Mouse (Mus musculus) gastrocnemius, postnatal 14 days (tissue): Measurements from ENCODE around the gene Cuedc2. TPM values are rescaled to one million over a fixed set of nuclear protein-coding genes. Genes with fewer than 3 reads are reported as not detected.

ENCODE experiments used
- DNase-seq: peaks from one replicate; pipeline ENCODE4 v3.0.0; 2021; ENCODE audit warnings: mixed read lengths
- intact Hi-C: fragments of 180-260 bp; cut with DNase I; formaldehyde crosslinking; loops from one replicate; pipeline ENCODE4 v1.15.1; 2025; ENCODE audit warnings: low total_unique reads
- total RNA-seq, 2 experiments: library from RNA; stranded (reverse); gene quantifications; 2 replicates each; pipeline ENCODE4 v1.2.3; 2021

Cuedc2 gene
- total RNA-seq, 2 experiments from 2014 or later: 68.7 to 79.0 TPM

- intact Hi-C loops: no loop called here
Observed at GRCm38 (mm10) chr19:46347146-46347545, 8.6 kb upstream of the Cuedc2 start.

DNA sequence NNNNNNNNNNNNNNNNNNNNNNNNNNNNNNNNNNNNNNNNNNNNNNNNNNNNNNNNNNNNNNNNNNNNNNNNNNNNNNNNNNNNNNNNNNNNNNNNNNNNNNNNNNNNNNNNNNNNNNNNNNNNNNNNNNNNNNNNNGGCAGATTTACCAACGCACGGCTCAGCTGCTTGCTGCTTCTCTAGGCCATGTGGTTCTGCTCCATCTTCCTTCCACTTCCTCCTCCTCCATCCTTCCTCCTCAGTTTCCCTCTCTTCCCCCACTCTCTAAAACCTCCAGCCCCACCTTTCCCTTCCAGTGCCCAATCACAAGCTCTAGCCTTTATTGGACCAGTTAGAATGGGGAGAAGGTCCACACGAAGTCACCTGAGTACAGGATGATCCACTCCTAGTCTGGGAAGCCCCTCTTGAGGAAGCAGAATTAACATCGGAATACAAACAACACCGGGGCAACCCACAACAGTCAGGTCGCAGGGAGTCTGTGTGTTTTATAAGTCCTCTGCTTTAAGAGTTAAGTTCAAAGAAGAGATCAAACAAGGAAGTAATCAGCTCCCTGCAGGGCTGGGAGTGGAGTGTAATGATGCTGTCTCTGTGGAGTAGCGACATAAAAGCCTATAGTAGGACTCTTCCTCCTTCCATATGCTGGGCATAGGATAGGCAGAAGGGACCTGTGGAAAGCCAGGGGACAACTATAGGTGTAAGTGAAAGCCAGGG is 6.4 kb upstream of the Cuedc2 start:
- DNase-seq: no peak
- intact Hi-C loops: no loop called here

More at GRCm38 (mm10) chr19:46347146-46347545, 8.6 kb upstream of the Cuedc2 start:
- no peak for DNase-seq

DNA sequence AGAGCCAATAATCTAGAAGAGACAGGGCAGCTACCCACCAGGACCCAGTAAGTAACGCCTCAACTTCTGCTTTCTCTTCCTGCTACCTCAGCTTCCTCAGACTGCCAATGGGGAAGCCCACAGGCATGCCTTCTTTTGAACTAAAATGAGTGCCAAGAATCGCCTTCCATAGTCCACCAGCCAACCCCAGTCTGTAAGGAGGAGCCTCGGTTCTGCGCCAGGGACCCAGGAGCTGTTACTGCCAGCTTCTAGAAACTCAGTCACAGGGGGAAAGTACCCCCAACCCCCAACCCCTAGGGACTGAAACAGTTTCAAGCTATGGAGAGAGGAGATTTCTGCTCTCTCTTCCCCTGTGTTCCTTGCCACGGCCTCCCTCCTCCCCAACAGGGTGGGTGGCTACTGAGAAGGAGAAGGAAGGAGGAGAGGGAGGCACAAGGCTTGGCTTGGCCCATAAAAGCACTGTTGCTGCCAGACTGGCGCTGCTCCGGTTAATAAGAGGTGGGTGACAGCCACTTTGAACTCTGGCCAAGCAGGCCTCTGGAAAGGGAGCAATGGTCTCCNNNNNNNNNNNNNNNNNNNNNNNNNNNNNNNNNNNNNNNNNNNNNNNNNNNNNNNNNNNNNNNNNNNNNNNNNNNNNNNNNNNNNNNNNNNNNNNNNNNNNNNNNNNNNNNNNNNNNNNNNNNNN is 927 bp upstream of the Cuedc2 start:
- intact Hi-C loops: loop anchor here (10.0 kb wide), 1 partner anchor 105 kb away; no protein-coding TSS in a partner anchor
- DNase-seq: no peak

DNA sequence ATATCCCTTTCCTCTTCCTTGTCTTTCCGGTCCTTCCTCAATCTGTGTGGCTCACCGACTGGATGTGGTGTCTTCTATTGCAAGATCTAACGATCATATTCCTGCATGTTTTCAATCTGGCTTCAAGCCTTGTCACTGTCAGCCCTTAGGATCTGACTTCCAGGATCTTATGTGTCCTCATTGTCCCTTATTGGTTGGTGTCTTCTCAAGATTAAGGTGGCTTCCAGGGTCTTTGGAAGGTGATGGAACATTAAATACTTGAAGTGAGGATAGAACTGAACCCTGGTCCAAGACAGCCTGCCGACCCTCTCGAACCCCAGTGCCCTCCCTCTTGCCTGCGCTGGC is 412 bp upstream of the Cuedc2 start:
- no peak for DNase-seq
- intact Hi-C loops: loop anchor here (10.0 kb wide), 1 partner anchor 106 kb away; no protein-coding TSS in a partner anchor

GRCm38 (mm10) chr19:46337719-46338330 is 677 bp downstream of the Cuedc2 start:
- no peak for DNase-seq
- intact Hi-C loops: loop anchor here (10.0 kb wide), 1 partner anchor 107 kb away; no protein-coding TSS in a partner anchor

DNA sequence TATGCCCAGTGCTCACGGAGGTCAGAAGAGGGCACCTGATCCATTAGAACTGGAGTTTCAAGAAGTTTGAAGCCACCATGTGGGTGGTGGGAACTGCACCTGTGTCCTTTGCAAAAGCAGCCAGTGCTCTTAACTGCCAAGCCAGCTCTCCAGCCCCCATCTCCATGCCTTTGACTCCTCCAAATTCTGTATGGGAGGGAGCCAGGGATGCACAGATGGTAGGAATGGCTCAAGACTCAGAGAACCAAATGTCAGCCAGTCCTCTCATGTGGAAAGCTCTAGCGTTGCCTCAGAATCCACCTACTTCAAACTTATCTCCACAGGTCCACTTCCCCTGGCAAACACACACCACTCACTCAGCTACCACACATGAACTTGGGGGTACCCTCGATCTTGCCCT is 4.6 kb downstream of the Cuedc2 start:
- intact Hi-C loops: loop anchor here (10.0 kb wide), 1 partner anchor 111 kb away; no protein-coding TSS in a partner anchor

GRCm38 (mm10) chr19:46332721-46333339 is 5.7 kb downstream of the Cuedc2 start:
- DNase-seq: no peak
- intact Hi-C loops: loop anchor here (10.0 kb wide), 1 partner anchor 112 kb away; no protein-coding TSS in a partner anchor

More for the DNA sequence above, 4.6 kb downstream of the Cuedc2 start:
- DNase-seq: no peak

DNA sequence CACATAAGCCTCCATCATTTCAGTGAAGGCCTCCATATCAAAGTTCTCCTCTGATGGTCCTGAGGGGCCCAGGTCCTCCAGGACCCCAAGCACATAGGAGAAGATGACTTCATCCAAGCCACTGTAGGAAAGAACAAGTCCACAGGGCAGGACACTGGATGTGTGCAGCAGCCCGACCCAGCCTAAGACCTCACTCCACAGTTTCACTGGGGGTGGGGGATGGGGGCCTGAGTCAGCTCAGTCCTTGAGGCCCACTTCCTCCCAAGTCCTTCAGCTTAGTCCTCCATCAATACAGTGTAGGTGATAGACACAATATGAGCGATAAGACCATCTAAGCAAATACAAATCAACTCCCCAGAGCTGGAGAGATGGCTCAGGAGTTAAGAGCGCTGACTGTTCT is 6.6 kb downstream of the Cuedc2 start:
- intact Hi-C loops: loop anchor here (10.0 kb wide), 1 partner anchor 113 kb away; no protein-coding TSS in a partner anchor
- no peak for DNase-seq

- DNase-seq: no peak
- intact Hi-C loops: loop anchor here (10.0 kb wide), 1 partner anchor 113 kb away; no protein-coding TSS in a partner anchor
Observed at GRCm38 (mm10) chr19:46331326-46331725, 7.2 kb downstream of the Cuedc2 start.

DNA sequence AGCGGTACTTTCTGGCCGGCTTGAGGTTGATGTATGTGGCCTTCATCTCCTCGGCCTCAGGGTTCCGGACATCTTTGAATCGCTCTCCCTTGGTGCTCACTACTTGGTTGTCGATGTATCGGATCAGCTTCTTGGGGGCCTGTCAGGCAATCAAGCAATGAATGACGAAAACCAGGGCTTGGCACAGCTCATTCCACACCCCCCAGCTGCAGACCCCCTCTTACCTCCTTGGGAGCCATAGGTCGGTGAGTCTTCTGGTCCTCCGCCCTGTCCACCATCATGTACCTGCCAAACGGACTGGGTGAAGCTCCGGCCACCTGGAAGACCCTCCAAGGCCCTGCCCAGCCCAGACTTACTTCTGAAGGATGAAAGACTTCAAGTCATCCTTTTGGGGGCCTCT is 7.8 kb downstream of the Cuedc2 start:
- no peak for DNase-seq
- intact Hi-C loops: loop anchor here (10.0 kb wide), 1 partner anchor 114 kb away; no protein-coding TSS in a partner anchor

- intact Hi-C loops: loop anchor here (10.0 kb wide), 1 partner anchor 115 kb away; no protein-coding TSS in a partner anchor
Observed at GRCm38 (mm10) chr19:46329951-46330350, 8.6 kb downstream of the Cuedc2 start.

DNA sequence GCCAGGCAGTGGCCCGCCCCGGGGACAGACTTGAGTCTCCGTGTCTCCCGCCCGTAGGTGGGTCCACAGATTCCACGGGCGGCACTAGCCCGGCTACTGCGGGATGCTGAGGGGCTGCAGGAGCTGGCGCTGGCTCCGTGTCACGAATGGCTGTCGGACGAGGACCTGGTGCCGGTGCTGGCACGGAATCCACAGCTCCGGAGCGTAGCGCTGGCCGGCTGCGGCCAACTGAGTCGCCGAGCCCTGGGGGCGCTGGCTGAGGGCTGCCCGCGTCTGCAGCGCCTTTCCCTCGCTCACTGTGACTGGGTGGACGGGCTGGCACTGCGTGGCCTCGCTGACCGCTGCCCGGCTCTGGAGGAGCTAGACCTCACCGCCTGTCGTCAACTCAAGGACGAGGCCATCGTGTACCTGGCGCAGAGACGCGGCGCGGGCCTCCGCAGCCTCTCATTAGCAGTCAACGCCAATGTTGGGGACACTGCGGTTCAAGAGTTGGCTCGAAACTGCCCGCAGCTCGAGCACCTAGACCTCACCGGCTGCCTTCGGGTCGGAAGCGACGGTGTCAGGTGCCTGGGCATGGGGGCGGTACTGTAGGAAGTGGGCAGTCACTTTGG is 9.4 kb downstream of the Cuedc2 start:
- intact Hi-C loops: no loop called here
- DNase-seq: no peak

More at GRCm38 (mm10) chr19:46329951-46330350, 8.6 kb downstream of the Cuedc2 start:
- DNase-seq: peak; percentile 85

DNA sequence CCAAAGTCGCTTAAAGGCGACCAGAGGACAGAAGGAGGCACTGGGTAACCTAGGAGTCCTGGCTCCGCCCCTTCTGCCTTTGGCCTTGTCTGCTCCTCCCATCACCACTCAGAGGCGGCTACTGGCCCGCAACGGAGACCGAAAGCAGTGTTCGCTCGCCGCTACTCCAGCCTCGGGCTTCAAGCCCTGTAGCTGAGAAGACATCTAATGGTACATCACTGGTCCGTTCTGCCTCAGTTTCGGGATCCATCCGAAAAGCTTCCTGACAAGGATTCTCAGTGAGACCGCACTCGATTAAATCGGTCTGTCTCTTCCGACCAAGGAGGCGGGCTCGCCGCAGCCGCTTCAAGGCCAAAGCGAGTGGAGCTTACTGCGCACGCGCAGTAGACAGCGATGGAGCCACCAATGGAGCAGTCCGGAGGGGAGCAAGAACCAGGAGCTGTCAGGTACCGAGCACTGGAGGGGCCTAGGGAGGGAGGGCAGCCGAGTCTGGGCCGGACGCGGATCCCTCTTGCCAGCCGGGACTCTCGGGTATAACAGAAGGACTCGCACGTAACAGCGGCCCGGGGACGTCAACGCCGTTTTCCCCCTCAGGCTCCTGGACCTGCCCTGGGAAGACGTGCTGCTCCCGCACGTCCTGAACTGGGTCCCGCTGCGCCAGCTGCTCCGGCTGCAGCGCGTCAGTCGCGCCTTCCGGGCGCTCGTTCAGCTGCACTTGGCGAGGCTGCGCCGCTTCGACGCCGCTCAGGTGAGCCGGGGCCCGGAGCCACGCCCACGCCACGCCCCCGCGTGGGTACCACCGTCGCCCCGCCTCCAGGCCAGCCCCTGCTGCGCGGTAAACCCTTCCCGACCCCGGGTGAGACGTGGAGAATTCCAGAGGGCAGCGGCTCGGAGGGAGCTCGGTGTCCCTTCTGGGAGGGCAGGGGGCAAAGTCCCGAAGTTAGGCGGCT is 10.1 kb downstream of the Cuedc2 start, which contains the start of gene Fbxl15:
Gene Fbxl15 (plus strand): TSS at position 104 of the 950 bp plus-strand sequence.
- peak; percentile 94 for DNase-seq
- intact Hi-C loops: no loop called here

DNA sequence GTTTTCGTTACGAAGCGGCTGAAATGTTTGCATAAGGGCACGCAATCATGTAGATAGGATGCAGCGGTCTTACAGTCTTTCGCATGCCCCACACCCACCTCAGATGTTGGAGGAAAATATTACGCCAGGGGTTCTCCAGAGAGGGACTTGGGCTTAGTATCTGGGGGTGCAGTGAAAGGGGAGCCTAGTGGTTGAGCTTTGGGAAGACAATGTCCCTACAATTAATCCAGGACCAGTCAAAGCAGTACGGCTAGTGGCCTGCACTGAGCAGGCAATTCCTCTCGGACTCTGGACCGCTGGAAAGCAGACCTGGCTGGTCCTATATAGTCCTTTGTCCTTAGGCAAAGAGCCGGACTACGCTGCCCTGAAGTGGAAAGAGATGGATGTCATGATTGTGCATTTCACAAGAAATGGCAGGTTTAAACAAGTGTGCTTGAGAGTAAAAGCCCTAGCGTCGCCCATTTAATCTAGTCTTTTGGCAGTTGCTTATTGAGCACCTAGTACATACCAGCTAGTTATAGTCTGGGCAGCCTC is 10.9 kb downstream of the Cuedc2 start:
- intact Hi-C loops: no loop called here
- DNase-seq: no peak

DNA sequence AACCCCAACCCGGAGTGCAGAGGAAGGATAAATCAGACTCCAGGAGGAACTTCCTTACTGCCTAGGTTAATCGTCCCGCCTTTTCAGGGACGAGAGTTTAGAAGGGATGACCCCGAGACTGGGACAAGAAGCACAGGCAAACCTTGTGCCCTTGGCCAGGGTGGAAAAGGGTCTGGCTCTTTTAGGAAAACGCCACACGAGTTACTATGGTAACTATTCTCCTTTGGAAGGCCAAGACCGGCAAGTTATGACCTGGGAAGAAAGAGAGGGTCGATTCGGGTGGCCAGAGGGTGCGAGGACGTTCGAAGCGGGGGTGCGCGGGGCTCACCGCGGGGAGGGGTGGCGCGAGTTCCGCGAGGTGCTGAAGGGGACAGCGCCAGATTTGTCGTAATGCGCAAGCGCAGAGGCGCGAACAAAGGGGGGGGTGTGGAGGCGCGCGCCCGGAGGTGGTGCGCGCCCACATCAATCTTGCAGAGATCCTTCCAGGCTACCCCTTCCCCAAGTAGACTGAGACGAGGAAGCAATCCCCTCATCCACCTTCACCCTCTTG is 11.7 kb downstream of the Cuedc2 start, which contains the start of gene Psd:
Gene Psd (minus strand): TSS at position 401 of the 550 bp plus-strand sequence.
- peak; percentile 43 for DNase-seq
- intact Hi-C loops: no loop called here

GRCm38 (mm10) chr19:46326019-46326755 is 12.3 kb downstream of the Cuedc2 start:
- intact Hi-C loops: no loop called here

DNA sequence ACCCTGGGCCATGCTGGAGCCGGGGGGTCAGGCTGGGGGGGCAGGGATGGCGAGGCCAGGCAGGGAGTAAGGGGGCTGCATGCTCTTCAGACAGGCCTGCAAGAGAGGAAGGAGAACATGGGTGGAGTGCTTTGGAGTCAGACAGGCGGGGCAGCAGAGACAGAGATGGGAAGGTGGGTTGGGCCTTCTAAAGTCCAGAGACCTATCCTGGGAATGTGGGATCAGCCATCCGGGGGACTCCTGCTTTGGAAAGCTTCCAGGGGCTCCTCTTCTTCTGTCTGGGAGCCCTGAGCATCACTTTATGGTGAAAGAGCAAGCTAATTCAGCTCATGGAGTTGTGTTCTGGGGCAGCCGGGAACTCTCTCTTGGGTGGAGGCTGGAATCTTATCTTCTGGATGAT is 13.6 kb downstream of the Cuedc2 start:
- intact Hi-C loops: no loop called here
- DNase-seq: no peak

More at GRCm38 (mm10) chr19:46326019-46326755, 12.3 kb downstream of the Cuedc2 start:
- DNase-seq: no peak
